ENCODE assay signal across 29 mouse cellular contexts in the genomic region with DNA sequence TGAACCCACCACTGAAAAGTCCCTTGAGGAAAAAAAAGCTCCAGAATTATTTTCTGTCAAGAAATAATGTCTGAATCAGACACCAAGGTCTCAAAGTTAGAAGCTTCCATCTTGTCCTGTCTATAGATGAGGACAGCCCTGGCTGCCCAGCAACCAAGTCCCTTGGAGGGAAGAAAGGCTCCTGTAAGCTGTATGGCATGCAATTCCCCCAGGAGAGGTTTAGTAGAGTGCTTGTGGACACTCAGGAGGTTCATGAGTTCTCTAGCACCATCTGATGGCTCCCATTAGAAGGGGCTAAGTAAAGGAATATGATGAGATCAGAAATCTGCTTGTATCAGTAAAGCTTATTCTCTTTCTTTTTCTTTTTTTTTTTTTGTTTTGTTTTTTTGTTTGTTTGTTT. TPM values are rescaled to one million over a fixed set of nuclear protein-coding genes. Genes with fewer than 3 reads are reported as not detected.
"Had no signal": no experiment of that assay in that cellular context is flagged by ENCODE, and none has a peak within 500 bp of the region (broad histone marks: within the 10 kb centered on the region; RNA-seq: fewer than 3 reads in every experiment).

No protein-coding gene starts in this region.

- H3K27ac ChIP-seq: gastrocnemius, adult 2 months; heart, embryonic 10.5 days; hindbrain, embryonic 10.5 days; hindbrain, embryonic 12.5 days; hindbrain, embryonic 14.5 days; kidney, embryonic 15.5 days; kidney, postnatal 0 days; limb, embryonic 13.5 days; limb, embryonic 15.5 days; liver, embryonic 12.5 days had no signal

- H3K9ac ChIP-seq: heart, embryonic 12.5 days; hindbrain, embryonic 12.5 days; hindbrain, embryonic 14.5 days; kidney, embryonic 15.5 days; limb, embryonic 13.5 days; limb, embryonic 15.5 days; liver, embryonic 12.5 days had no signal

- H3K9me3 ChIP-seq: heart, embryonic 10.5 days; heart, embryonic 12.5 days; hindbrain, embryonic 10.5 days; hindbrain, embryonic 12.5 days; kidney, embryonic 15.5 days; limb, embryonic 13.5 days; limb, embryonic 15.5 days; liver, embryonic 12.5 days had no signal

- H3K4me2 ChIP-seq: heart, embryonic 12.5 days; hindbrain, embryonic 12.5 days; hindbrain, embryonic 14.5 days; kidney, embryonic 15.5 days; limb, embryonic 13.5 days; limb, embryonic 15.5 days; liver, embryonic 12.5 days had no signal

- ATAC-seq: hindbrain, embryonic 16.5 days; intestine, embryonic 16.5 days; liver, embryonic 12.5 days had no signal

- H3K36me3 ChIP-seq: heart, embryonic 10.5 days; heart, embryonic 12.5 days; hindbrain, embryonic 10.5 days; hindbrain, embryonic 12.5 days; kidney, embryonic 15.5 days; limb, embryonic 13.5 days; limb, embryonic 15.5 days; liver, embryonic 12.5 days had no signal

- DNase-seq: gastrocnemius, adult 2 months; gastrocnemius, postnatal 10 days; gastrocnemius, postnatal 25 days; heart, postnatal 10 days; heart, postnatal 4 days; kidney, adult 11 months; kidney, adult 2 months; kidney, adult 9 months; kidney, postnatal 14 days; kidney, postnatal 36 days; layer of hippocampus, adult 9-11 months; layer of hippocampus, postnatal 36 days; left cerebral cortex, postnatal 4 days had no signal

- H3K27me3 ChIP-seq: heart, embryonic 12.5 days; hindbrain, embryonic 12.5 days; kidney, embryonic 15.5 days; limb, embryonic 13.5 days; limb, embryonic 15.5 days; liver, embryonic 12.5 days had no signal

- H3K4me1 ChIP-seq: hindbrain, embryonic 12.5 days; kidney, embryonic 15.5 days; limb, embryonic 15.5 days; liver, embryonic 12.5 days had no signal

- H3K4me3 ChIP-seq: gastrocnemius, adult 2 months; heart, embryonic 10.5 days; heart, embryonic 12.5 days; hindbrain, embryonic 10.5 days; hindbrain, embryonic 12.5 days; kidney, embryonic 15.5 days; limb, embryonic 13.5 days; limb, embryonic 15.5 days; liver, embryonic 12.5 days had no signal

RNA-seq across cellular contexts. Expression of gene Ankrd22, which starts 3.3 kb away (rescaled TPM):
- polyA plus RNA-seq: frontal cortex, adult 2 months; heart, embryonic 10.5 days; heart, embryonic 12.5 days; heart, embryonic 14.5 days; hindbrain, embryonic 10.5 days; hindbrain, embryonic 12.5 days; hindbrain, embryonic 14.5 days; hindbrain, embryonic 16.5 days; kidney, adult 2 months; limb, embryonic 11.5 days; liver, adult 2 months; liver, embryonic 12.5 days had no signal
